Mouse (Mus musculus) erythroid progenitor cell, adult 5-6 weeks (primary cell): ENCODE measurements at regions not wholly inside any gene's neighbourhood (a gene's known extent, or its start where the extent isn't known, plus 50 kb on each side); places are given as distances from the start of the nearest gene placed in this dataset.
A peak's percentile ranks its signal among the peaks of the same experiment; 100 is the strongest.

Source experiments
- ATAC-seq: replicated peaks from 2 replicates; pipeline ENCODE4 v1.8.0; 2016; ENCODE audit warnings: moderate number of reproducible peaks, mild to moderate bottlenecking, moderate TSS enrichment, inconsistent platforms; ENCODE audit not compliant: poor library complexity, low FRiP score, severe bottlenecking

DNA sequence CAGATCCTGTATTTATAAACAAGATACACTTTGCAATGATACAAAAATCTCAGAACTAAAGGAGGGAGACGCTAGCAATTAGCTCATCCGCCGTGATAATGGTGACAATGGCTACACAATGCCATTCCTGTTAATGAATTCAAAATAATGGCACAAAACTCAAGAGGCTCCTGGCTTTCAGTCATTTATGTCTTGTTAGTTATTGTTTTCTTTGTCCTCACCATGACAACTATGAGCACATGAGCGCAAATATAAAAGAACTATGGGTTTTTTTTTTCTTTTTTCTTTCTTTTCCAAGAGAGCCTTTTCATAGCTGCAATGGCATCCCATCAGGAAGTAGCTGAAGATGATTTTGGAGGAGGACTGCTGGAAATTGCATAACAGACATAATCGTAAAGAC lies 194.2 kb downstream of the Cog6 start:
- no peak for ATAC-seq

DNA sequence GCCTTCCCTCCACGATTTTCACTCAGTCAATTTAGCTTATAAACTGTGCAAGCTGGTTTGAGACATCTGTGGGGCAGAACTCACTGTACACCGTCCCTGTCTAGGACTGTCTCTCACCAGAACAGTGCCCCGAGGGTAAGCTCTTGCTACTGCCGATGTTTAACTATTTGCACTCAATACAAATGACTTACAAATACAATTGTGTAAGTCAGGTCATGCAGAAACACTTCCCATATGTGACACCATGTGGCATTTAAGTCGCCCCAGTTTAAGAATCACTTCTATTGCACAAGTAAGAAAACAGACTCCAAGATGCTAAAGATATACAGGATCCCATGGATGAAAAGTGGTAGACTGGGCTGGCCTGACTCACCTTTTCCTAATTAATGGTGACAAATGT lies 195.6 kb downstream of the Cog6 start:
- no peak for ATAC-seq

DNA sequence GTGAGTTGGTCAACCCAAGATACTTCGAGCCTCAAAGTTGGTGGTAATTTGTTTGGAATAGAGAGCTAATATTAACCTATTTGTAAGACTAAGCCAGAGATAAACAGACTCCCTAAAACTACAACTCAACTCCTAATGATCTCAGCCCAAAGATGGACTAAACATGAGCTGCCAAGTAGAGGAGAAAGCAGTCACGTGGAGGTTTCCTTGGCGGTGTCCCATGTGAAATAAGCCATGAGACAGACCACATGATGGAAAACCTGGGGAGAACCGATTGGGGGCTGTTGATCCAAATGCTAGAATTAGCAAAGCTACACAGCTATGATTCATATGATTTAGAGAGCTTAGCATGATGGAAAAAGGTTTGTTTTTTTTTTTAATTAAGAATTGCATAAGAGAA lies 198.6 kb downstream of the Cog6 start:
- no peak for ATAC-seq

DNA sequence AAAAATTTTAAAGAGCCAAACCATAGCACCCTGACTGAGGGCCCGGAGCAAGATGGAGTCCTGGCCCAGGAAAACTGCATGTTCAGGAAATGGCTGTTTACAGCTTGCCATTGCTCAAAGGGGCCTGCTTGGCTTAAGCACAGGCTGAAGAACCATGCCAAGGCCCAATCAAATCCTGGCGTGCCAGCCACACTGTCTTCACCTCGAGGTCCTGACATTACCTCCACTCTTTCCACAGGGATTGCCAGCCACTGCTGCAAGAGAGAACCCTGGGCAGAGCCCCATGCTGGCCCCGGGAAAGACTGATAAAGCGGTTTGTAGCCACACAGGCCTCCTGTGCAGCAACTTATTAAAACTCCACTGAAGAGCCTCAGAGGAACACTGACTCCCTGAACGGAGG lies 199.6 kb downstream of the Cog6 start:
- no peak for ATAC-seq

DNA sequence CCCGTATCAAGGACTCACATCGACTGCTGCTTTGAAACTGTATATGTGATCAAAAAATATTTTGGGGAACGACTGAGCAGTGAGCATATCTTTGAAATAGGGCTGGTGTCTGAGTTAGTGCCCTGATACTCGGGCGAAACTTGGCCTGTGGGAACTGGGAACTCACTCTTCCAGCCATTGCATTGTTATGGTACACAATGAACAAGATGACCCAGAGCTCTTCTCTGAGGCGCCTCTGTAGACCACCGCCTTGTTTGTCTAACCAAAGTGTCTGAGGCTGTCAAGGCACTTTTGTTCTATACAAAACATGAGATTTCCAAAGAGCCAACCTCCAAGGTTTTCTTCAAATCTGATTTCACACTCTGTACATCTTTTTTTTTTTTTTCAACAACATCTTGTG lies 201.5 kb downstream of the Cog6 start:
- ATAC-seq: no peak

DNA sequence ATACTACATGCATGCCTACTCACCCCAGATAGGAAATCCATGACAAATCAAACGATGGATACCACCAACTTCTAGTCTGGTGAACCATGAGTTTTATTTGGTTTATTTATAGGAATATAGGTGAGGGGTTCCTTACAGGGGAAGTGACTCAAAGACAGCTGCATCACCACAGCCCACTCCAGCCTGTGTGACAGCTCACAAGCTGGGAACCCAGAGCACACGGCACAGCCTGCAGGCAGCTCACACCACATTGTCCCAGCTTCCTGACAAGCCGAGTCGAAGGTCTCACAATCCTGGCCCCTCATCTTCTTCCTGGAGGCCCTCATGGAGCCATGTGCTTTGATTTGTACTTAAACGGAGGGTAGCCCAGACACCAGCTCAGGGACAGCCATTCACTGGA lies 214.7 kb downstream of the Cog6 start:
- no peak for ATAC-seq

DNA sequence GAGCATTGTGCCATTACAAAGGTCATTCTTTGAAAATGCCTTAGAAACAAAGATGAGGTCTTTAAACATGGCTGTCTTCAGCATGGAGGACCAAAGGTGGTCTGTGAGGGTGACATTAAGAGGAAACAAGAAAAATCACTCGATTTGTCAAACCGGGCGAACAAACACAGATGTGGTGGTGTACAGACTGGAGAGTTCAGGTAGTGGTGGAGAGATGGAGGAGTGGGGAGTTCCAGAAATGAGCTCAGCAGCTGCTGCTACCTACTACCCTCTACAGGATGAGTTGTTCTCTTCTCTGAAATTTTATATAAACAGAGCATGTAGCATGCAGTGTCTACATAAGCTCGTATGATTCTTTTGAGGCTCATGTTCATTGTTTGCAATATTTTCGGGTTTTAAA lies 215.6 kb downstream of the Cog6 start:
- no peak for ATAC-seq

DNA sequence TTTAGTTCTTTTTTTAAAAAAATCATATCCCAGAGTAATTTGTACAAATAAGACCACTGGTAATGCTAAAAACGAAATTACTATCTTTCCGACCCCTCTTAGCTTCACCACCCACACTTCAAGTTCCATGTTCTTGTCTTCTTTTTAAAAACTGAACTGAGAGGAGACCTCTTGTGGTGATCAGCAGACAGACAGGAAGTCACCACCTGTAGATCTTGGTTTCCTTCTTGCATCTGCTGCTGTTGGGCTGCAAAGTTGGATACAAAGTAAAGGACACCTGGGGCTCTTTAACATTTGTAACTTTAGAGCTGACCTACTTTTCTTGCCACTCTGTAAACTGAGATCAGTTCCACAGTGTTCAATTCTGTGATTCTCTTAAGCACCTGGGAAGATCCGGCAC lies 216.4 kb downstream of the Cog6 start:
- no peak for ATAC-seq

DNA sequence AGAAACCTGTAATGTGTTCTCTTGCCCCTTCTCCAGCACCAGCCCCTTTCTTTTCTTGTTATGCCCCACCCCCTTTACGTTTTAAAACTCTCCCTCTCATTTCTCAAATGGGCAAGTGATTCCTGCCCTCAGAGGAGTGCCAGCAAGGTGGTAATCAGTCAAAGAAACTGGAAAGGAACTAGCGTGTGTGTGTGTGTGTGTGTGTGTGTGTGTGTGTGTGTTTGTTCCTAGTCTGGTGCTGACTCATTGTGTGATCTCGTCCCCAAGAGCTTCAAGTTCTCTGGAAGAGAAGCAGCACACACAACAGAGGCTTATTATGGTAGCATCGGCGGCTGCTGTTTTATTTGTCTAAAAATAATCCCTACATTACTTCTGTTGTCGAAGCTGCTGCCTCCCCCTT lies 219.2 kb downstream of the Cog6 start:
- peak; percentile 60 for ATAC-seq

DNA sequence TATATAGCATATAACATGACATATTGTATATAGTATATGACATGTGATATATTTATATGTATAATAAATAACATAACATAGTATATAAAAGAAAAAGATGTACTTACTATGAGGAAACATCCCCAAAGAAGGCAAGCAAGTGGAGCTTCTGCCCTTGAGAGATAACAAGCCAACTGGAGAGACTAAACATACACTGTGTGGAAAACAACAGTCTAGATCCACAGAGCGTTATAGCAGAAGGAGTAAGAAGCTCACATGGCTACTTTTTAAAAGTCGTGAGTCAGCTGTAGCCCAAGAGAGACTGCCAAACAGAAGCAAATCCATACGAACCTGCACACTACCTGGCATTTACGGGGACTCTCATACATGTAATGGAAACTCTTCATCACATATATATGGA lies 219.9 kb downstream of the Cog6 start:
- ATAC-seq: no peak

DNA sequence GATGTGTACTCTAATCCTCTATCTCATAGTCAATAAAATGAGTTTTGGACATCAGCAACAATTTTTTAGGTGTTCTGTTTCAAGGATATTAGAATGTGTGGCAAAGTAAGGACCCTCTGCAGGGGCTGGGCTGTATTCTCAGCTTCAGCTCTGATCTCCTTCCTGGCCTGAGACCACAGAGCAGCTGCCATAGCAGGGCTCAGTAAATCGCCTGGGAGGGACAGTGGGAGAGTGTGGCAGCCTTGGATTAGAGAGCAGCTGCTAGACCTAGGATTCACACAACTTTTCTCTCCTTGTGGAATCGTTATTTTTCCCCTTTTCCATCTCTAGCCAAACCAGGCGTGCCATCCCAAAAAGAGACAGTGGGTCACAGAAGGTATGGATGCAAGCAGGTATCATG lies 222.8 kb downstream of the Cog6 start:
- no peak for ATAC-seq

DNA sequence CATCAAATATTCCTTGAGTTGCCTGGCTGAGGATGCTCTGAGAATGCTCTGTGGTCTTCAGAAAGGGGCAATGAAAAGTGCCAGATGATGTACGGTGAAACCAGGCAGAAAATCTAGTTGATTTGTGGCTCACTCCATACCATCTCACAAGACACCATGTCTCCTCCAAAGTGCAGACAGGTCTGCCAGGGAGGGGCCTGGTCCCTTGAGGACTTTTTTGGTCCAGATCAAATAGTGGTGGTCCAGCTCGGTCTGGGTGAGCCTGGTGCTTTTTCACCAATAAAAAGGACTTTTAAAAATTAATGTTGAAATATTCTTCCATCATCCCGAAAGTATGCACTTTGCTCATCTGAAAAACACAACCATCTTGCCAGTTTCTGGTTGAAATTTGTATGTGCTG lies 224.2 kb downstream of the Cog6 start:
- no peak for ATAC-seq

DNA sequence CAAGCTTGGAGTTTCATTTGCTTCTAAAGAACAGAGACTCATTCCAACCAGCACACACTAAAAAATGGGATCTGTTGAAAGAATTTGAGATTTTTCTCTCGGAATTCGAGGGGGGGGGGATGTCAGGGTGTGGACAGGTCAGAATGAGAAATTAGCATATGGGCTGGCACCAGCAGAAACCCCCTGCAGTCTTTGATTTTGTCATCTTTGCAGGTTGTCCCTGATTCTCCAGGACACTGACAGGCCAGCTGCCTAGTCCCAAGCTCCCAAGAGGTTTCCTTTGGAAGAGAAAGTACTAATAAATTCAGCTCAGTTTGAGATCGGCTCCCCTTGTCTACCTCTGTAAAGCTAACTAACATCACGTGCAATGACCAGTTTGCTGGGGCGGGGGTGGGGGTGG lies 224.9 kb downstream of the Cog6 start:
- no peak for ATAC-seq

DNA sequence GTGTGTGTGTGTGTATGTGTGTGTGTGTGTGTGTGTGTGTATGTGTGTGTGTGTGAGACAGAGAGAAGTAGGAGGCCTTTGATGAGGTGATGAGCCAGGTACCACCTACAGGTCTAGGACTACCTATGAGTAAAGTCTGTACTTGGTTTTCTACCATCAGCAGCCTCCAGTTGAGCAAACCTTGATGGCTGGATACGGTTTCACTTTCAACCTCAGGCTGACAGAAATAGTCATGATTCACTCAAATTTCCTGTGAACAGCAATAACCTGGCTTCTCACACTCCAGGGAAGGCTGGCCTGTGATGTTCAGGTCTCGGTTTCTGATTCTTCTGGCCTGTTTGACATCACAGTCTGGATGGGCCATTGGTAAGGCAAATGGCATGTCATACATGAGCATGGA lies 226.1 kb downstream of the Cog6 start:
- ATAC-seq: no peak

DNA sequence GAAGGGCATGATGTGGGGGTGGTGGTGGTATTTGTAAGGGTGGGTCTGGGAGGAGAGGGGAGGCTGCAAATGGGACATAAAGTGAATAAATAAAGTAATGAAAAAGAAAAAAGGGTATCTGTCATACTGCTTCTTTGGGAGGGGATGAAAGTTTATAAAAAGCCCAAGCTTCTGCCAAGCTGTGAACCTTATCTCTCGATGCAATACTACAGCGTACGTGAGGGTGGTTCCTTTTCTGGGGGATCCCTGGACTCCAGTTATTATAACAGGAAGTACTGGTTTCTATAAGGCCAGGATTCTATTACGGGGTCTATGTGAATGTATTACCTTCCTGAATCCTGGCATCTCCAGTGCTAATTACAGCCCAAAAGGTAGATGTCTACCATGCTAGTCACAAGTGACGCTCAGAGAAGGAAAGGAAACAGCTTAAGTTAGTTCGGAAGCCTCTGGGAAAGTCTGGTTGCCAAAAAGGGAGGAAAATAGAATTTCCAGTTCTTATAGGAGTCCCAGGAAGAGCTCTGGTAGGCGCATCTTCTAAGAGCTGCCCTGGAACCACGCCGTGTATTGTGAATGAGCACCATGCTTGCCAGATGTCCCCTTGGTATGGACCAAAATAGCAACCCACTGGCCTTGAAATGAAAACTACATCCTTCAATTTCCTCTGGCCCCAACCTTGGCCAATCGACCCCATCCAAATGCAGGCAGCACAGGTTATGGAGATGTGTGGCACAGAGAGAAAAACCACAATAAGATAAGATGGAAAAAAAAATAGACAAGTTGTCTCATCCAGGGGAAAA lies 228.9 kb downstream of the Cog6 start:
- no peak for ATAC-seq

DNA sequence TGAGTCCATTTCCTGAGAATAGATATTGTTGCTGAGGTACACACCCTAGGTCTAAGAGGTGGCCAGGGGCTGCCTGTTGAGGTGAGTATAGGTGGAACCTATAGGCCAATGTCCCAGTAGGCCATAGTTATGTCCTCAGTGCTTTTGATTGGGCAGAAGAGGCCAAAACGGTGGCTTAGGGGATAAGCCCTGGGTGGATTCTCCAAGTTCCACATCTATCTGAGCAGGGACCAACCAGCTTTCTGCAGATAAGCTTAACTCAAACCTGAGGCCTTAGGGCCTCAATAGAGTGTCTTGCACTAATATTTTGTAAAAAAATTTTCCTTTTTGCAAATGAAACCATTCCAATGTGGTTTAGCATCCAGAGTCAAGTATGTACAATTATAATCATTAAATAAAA lies 231.4 kb downstream of the Cog6 start:
- ATAC-seq: peak; percentile 48; the same call in 1 of the 2 replicates

DNA sequence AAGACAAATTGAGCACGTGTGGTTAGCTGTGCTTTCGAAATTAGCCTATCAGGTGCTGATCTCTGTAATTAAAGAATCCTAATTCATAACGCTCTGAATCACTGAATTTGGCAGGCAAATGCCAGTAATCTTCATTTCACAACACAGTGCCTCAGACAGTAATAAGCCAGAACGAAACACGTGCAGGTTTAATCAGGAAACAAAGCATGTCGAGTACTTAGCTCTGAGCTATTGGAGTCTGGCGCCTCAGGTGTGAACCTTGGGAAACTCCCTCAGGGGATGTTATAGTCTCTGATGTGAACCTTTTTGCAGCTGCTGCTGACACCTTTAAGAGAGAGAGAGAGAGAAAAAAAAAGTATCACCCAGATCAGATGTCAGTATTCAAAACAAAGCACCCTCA lies 232.6 kb downstream of the Cog6 start:
- ATAC-seq: no peak

DNA sequence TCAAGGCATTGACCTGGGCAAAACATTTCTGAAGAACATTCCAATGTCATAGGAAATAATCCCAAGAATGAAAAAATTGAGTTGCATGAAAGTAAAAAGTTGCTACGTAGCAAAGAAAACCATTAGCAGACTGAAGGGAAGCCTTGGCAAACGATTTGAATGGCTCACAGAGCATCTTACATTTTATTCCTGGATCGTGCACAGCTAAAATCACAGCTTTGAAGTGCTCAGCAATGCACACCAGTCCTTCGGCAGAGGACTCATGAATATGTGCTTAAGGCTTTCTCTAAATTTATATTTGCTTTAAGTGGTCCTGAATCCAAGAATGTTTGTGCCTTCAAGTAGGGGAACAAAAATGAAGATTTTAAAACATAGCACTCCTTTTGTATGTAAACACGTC lies 234.5 kb downstream of the Cog6 start:
- ATAC-seq: no peak

DNA sequence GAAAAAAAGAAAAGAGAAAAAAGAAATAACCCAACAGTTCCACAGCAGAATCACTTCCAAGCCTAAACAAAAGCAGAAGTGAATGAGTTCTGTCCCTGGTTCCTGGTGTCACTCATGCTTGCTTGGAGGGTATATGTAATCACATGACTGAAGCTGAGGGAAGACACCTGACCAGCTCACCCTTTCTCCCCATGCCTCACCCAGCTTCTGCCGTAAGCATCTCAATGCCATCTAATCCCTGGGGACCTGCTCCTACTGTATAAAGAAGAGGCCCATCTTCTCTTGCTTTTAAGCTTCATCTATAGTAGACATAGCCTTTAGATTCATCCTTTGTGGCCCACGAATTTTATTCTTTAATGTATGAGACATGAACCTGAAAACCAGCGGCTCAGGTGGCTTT lies 235.5 kb downstream of the Cog6 start:
- no peak for ATAC-seq

DNA sequence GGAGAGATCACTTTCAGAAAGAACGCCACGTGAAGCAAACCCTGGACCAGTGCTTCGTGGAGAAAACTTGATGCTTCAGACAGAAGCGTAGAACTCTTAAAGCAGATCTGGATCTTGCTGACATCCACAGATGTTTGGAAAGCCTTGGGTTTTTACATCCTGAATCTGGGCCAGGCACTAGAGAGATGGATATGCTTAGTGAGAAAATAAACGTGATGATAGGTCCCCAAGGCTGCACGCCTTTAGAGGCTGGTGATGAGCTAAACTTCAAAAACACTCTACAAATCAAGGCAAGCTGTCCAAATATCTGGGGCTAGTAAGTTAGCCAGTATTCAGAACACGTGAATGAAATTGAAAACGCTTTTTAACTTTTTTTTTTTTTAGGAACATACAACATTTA lies 236.7 kb downstream of the Cog6 start:
- ATAC-seq: no peak

DNA sequence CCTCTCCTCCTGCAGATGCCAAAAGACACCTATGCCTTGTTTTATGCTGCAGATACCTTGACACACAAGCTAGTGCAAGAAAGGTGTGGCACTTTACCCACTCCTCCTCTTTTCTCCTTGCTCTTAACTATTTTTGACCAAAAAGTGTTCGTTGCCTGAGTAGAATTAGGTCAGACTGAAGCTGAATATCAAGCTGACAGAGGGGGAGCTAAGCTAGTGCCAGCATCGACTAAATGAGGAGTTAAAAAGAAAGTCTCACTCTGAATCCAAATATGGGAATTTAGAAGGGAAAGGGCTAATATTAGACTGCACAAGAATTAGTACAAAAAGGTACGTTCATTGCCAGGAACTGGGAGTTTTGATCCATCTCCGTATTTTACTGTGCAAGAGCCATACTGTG lies 241.2 kb downstream of the Cog6 start:
- ATAC-seq: no peak

DNA sequence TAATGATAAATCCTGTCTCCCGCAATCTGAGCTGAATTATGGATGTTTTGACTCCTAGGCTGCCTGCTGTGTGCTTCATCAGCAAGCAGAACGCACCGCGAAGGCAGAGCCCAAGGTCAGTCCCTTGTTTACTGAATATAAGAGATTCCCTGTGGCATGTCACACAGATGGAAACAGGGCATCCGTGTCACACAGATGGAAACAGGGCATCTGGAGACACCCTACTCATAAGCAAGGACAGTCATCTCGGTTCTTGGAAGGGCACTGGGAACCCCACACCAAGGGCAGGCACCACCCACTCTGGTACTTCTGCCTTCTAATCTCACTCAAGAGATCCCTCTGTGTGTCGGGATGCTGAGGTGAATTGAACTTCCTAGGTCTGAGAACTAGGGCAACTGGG lies 241.9 kb downstream of the Cog6 start:
- no peak for ATAC-seq
